Mouse (Mus musculus): Measurements from ENCODE around the gene Ninj1. TPM values are rescaled to one million over a fixed set of nuclear protein-coding genes. Genes with fewer than 3 reads are reported as not detected.

Ninj1 gene
- polyA plus RNA-seq, 1 experiment, result not detected

- WGBS, result under 1% methylated on average over 98 of the region's 98 CpGs
- Histone ChIP-seq H3K4me3 (ENCODE audit: insufficient read depth, low read depth, low read length) (peak overlapping the region; percentile 99), H3K4me1 (ENCODE audit: control insufficient read depth, insufficient read depth, low read length) (peaks cover 40% of the 10 kb centered on the region), H3K27ac (ENCODE audit: insufficient read depth, low read depth, low read length) (peak overlapping the region; percentile 61)
- no peak for TF ChIP-seq CTCF (IDR thresholded peaks at IDR 0.05; ENCODE audit: insufficient read depth, low read depth, low read length)
- no peak for TF ChIP-seq POLR2A (IDR thresholded peaks at IDR 0.05; ENCODE audit: insufficient read depth, low read depth, low read length)
Measured at GRCm38 (mm10) chr13:49147007-49147857, 40.1 kb upstream of the Ninj1 start.

- Histone ChIP-seq H3K4me3 (ENCODE audit: insufficient read depth, low read depth, low read length) (peak within 1 kb of the TSS; percentile 99), H3K27ac (ENCODE audit: insufficient read depth, low read depth, low read length) (peak within 1 kb of the TSS; percentile 61), H3K4me1 (ENCODE audit: control insufficient read depth, insufficient read depth, low read length) (peaks cover 34% of the 10 kb centered on the region)
- TF ChIP-seq CTCF (IDR thresholded peaks at IDR 0.05; ENCODE audit: insufficient read depth, low read depth, low read length), result 0 out of 2 replicates have a peak, but pooled peaks have one; percentile 12
- peak; percentile 85 for TF ChIP-seq POLR2A (IDR thresholded peaks at IDR 0.05; ENCODE audit: insufficient read depth, low read depth, low read length)
- WGBS, result under 1% methylated on average over 42 of the region's 43 CpGs
Measured at GRCm38 (mm10) chr13:49147858-49148226, 39.4 kb upstream of the Ninj1 start, which contains the start of gene Wnk2. TSS of gene Wnk2 (minus strand) at chr13:49148014.

- Histone ChIP-seq H3K27ac (ENCODE audit: insufficient read depth, low read depth, low read length) (no peak overlapping the region), H3K4me3 (ENCODE audit: insufficient read depth, low read depth, low read length) (no peak overlapping the region), H3K4me1 (ENCODE audit: control insufficient read depth, insufficient read depth, low read length) (peaks cover 28% of the 10 kb centered on the region)
- 92% methylated on average over 4 of the region's 4 CpGs for WGBS
- no peak for TF ChIP-seq CTCF (IDR thresholded peaks at IDR 0.05; ENCODE audit: insufficient read depth, low read depth, low read length)
- TF ChIP-seq POLR2A (IDR thresholded peaks at IDR 0.05; ENCODE audit: insufficient read depth, low read depth, low read length), result no peak
Measured at GRCm38 (mm10) chr13:49148687-49149086, 38.6 kb upstream of the Ninj1 start.

GRCm38 (mm10) chr13:49154028-49154427 lies 33.3 kb upstream of the Ninj1 start:
- no peak for TF ChIP-seq CTCF (IDR thresholded peaks at IDR 0.05; ENCODE audit: insufficient read depth, low read depth, low read length)
- no peak for TF ChIP-seq POLR2A (IDR thresholded peaks at IDR 0.05; ENCODE audit: insufficient read depth, low read depth, low read length)
- 82% methylated on average over 10 of the region's 10 CpGs for WGBS
- peaks cover 4% of the 10 kb centered on the region for H3K4me1 ChIP-seq (ENCODE audit: control insufficient read depth, insufficient read depth, low read length)
- no peak overlapping the region for H3K27ac ChIP-seq (ENCODE audit: insufficient read depth, low read depth, low read length)
- no peak overlapping the region for H3K4me3 ChIP-seq (ENCODE audit: insufficient read depth, low read depth, low read length)

- Histone ChIP-seq H3K27ac (ENCODE audit: insufficient read depth, low read depth, low read length) (no peak overlapping the region), H3K4me3 (ENCODE audit: insufficient read depth, low read depth, low read length) (no peak overlapping the region), H3K4me1 (ENCODE audit: control insufficient read depth, insufficient read depth, low read length) (peaks cover 4% of the 10 kb centered on the region)
- TF ChIP-seq CTCF (IDR thresholded peaks at IDR 0.05; ENCODE audit: insufficient read depth, low read depth, low read length) (no peak), POLR2A (IDR thresholded peaks at IDR 0.05; ENCODE audit: insufficient read depth, low read depth, low read length) (no peak)
- 54% methylated on average over 7 of the region's 7 CpGs for WGBS
Measured at GRCm38 (mm10) chr13:49154621-49155020, 32.7 kb upstream of the Ninj1 start.

- Histone ChIP-seq H3K4me3 (ENCODE audit: insufficient read depth, low read depth, low read length) (no peak overlapping the region), H3K4me1 (ENCODE audit: control insufficient read depth, insufficient read depth, low read length) (peaks cover 4% of the 10 kb centered on the region), H3K27ac (ENCODE audit: insufficient read depth, low read depth, low read length) (no peak overlapping the region)
- WGBS, result 73% methylated on average over 4 of the region's 4 CpGs
- TF ChIP-seq CTCF (IDR thresholded peaks at IDR 0.05; ENCODE audit: insufficient read depth, low read depth, low read length) (0 out of 2 replicates have a peak, but pooled peaks have one; percentile 8), POLR2A (IDR thresholded peaks at IDR 0.05; ENCODE audit: insufficient read depth, low read depth, low read length) (no peak)
Measured at GRCm38 (mm10) chr13:49156645-49157044, 30.6 kb upstream of the Ninj1 start.

- 75% methylated on average over 10 of the region's 10 CpGs for WGBS
- Histone ChIP-seq H3K4me1 (ENCODE audit: control insufficient read depth, insufficient read depth, low read length) (peaks cover 4% of the 10 kb centered on the region), H3K4me3 (ENCODE audit: insufficient read depth, low read depth, low read length) (no peak overlapping the region), H3K27ac (ENCODE audit: insufficient read depth, low read depth, low read length) (no peak overlapping the region)
- TF ChIP-seq POLR2A (IDR thresholded peaks at IDR 0.05; ENCODE audit: insufficient read depth, low read depth, low read length) (no peak), CTCF (IDR thresholded peaks at IDR 0.05; ENCODE audit: insufficient read depth, low read depth, low read length) (no peak)
Measured at GRCm38 (mm10) chr13:49158040-49158713, 29.1 kb upstream of the Ninj1 start.

- H3K4me1 ChIP-seq (ENCODE audit: control insufficient read depth, insufficient read depth, low read length), result no peaks in the 10 kb centered on the region
- no peak overlapping the region for H3K4me3 ChIP-seq (ENCODE audit: insufficient read depth, low read depth, low read length)
- WGBS, result 34% methylated on average over 2 of the region's 2 CpGs
- TF ChIP-seq CTCF (IDR thresholded peaks at IDR 0.05; ENCODE audit: insufficient read depth, low read depth, low read length), result no peak
- TF ChIP-seq POLR2A (IDR thresholded peaks at IDR 0.05; ENCODE audit: insufficient read depth, low read depth, low read length), result no peak
- H3K27ac ChIP-seq (ENCODE audit: insufficient read depth, low read depth, low read length), result no peak overlapping the region
Measured at GRCm38 (mm10) chr13:49161236-49161635, 26.0 kb upstream of the Ninj1 start.

GRCm38 (mm10) chr13:49162722-49163121 lies 24.6 kb upstream of the Ninj1 start:
- WGBS, result 91% methylated on average over 4 of the region's 4 CpGs
- Histone ChIP-seq H3K4me1 (ENCODE audit: control insufficient read depth, insufficient read depth, low read length) (no peaks in the 10 kb centered on the region), H3K27ac (ENCODE audit: insufficient read depth, low read depth, low read length) (no peak overlapping the region), H3K4me3 (ENCODE audit: insufficient read depth, low read depth, low read length) (no peak overlapping the region)
- TF ChIP-seq POLR2A (IDR thresholded peaks at IDR 0.05; ENCODE audit: insufficient read depth, low read depth, low read length), result no peak
- no peak for TF ChIP-seq CTCF (IDR thresholded peaks at IDR 0.05; ENCODE audit: insufficient read depth, low read depth, low read length)
